Mouse (Mus musculus) kidney, embryonic 16.5 days (tissue): ENCODE results near the gene Fhl4. TPM values are rescaled to one million over a fixed set of nuclear protein-coding genes. Genes with fewer than 3 reads are reported as not detected.

Experiments
- polyA plus RNA-seq: library from polyadenylated mRNA; unstranded; fragments of >200 nt; fragmentation: Nextera tagmentation; extraction: Ambion mirVana; gene quantifications from 2 replicates; pipeline ENCODE4 v1.2.1, GENCODE M21; 2015

Gene Fhl4
- polyA plus RNA-seq, 1 experiment from 2014 or later, result 1.4 TPM

Other genes with a start within 250 kb of the Fhl4 start
- 26.0 and 27.4 TPM in 2 replicates for gene Ric8b, start 184.9 kb downstream of the Fhl4 start, polyA plus RNA-seq
- 70.8 and 75.8 TPM in 2 replicates for gene Tmem263, start 132 bp upstream of the Fhl4 start, polyA plus RNA-seq
- gene Mterf2, start 25.5 kb upstream of the Fhl4 start, polyA plus RNA-seq, result 13.7 and 16.7 TPM in 2 replicates
- gene Cry1, start 82.6 kb upstream of the Fhl4 start, polyA plus RNA-seq, result 27.8 and 29.0 TPM in 2 replicates